9 mouse cellular contexts compared by ENCODE assay signal in the genomic region with DNA sequence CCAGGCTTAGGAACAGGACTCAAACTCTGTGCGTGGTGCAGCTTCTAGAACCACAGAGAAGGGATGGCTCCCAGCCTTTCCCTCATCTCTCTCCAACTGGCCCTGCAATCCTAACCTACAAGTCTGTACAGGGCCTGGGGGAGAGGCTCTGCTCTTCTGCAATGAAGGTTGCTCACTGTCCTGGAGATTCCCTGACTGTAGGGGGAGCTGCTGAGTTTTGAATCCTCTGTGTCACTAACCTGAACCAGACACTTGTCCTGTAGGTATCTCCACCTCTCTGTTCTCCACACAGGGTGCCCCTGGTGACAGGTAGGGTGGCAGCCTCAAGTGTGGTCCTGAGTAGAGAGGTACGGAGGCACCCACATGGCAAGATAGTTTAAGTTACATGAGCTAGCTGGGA. TPM values are rescaled to one million over a fixed set of nuclear protein-coding genes. Genes with fewer than 3 reads are reported as not detected.
DNase-seq lines count a peak whose midpoint lies in the region; ATAC-seq and TF ChIP-seq lines count a peak whose summit lies in the region.
"Had no signal": no experiment of that assay in that cellular context is flagged by ENCODE, and none has a peak within 500 bp of the region (broad histone marks: within the 10 kb centered on the region; RNA-seq: fewer than 3 reads in every experiment).

No protein-coding gene starts in this region.

- no peak overlapping the region for H3K27ac ChIP-seq in midbrain, embryonic 13.5 days
- H3K27ac ChIP-seq: embryonic facial prominence, embryonic 15.5 days had no signal

- DNase-seq in lung, adult 2 months = no peak
- DNase-seq in lung, postnatal 4 days = no peak
- DNase-seq in brain, adult 2 months (ENCODE audit: low read depth, low spot score) = peak; percentile 12
- DNase-seq in adrenal gland, adult 2 months = no peak

- H3K4me3 ChIP-seq in lung, adult 2 months (replicated peaks; ENCODE audit: extremely low read depth, low read depth, low read length) = no peak overlapping the region
- H3K4me3 ChIP-seq in E14TG2a.4 (replicated peaks; ENCODE audit: low read length) = peak overlapping the region; percentile 39
- H3K4me3 ChIP-seq in midbrain, embryonic 13.5 days (replicated peaks) = no peak overlapping the region
- H3K4me3 ChIP-seq: embryonic facial prominence, embryonic 15.5 days; liver, embryonic 15.5 days had no signal

- H3K9me3 ChIP-seq in E14TG2a.4 (ENCODE audit: low read length) = no peaks in the 10 kb centered on the region
- no peaks in the 10 kb centered on the region for H3K9me3 ChIP-seq in midbrain, embryonic 13.5 days
- H3K9me3 ChIP-seq: embryonic facial prominence, embryonic 15.5 days; liver, embryonic 15.5 days had no signal

- no peak overlapping the region for H3K4me2 ChIP-seq in midbrain, embryonic 13.5 days (replicated peaks)
- H3K4me2 ChIP-seq: embryonic facial prominence, embryonic 15.5 days; liver, embryonic 15.5 days had no signal

- H3K4me1 ChIP-seq in lung, adult 2 months (ENCODE audit: control insufficient read depth, insufficient read depth, low read length) = no peaks in the 10 kb centered on the region
- peaks cover 61% of the 10 kb centered on the region for H3K4me1 ChIP-seq in E14TG2a.4 (replicated peaks; ENCODE audit: low read depth, low read length)
- H3K4me1 ChIP-seq in midbrain, embryonic 13.5 days (replicated peaks) = no peaks in the 10 kb centered on the region

- H3K9ac ChIP-seq in midbrain, embryonic 13.5 days (replicated peaks) = no peak overlapping the region
- H3K9ac ChIP-seq: embryonic facial prominence, embryonic 15.5 days; liver, embryonic 15.5 days had no signal

- H3K36me3 ChIP-seq in E14TG2a.4 (ENCODE audit: insufficient read depth, low read length) = peaks cover under 1% of the 10 kb centered on the region; the same call in 1 of the 2 replicates
- H3K36me3 ChIP-seq in midbrain, embryonic 13.5 days = no peaks in the 10 kb centered on the region
- H3K36me3 ChIP-seq: embryonic facial prominence, embryonic 15.5 days; liver, embryonic 15.5 days had no signal

- no peak for TF ChIP-seq POLR2A in lung, adult 2 months (IDR thresholded peaks at IDR 0.05; ENCODE audit: borderline replicate concordance, extremely low read depth, low read depth, low read length)

- 71% methylated on average over 2 of the region's 2 CpGs for WGBS in lung, adult 2 months
- WGBS in midbrain, embryonic 13.5 days = 80% methylated on average over 2 of the region's 2 CpGs

- H3K27me3 ChIP-seq in E14TG2a.4 (ENCODE audit: insufficient read depth, low read length) = no peaks in the 10 kb centered on the region
- no peaks in the 10 kb centered on the region for H3K27me3 ChIP-seq in midbrain, embryonic 13.5 days
- H3K27me3 ChIP-seq: embryonic facial prominence, embryonic 15.5 days had no signal

- ATAC-seq in megakaryocyte-erythroid progenitor cell, adult 5-6 weeks (replicated peaks; ENCODE audit: low FRiP score, low TSS enrichment, poor library complexity, severe bottlenecking) = peak; percentile 76
- no peak for ATAC-seq in midbrain, embryonic 13.5 days

- TF ChIP-seq CTCF in lung, adult 2 months (IDR thresholded peaks at IDR 0.05; ENCODE audit: insufficient read depth, low read length) = 0 out of 2 replicates have a peak, but pooled peaks have one; percentile 5
- TF ChIP-seq CTCF in E14TG2a.4 (conservative IDR thresholded peaks at IDR 0.05; ENCODE audit: low read length) = peak; percentile 46

RNA-seq across cellular contexts. Expression of a gene that starts 38.3 kb away (rescaled TPM):
- 70.4 and 81.7 TPM in 2 replicates for polyA plus RNA-seq in lung, adult 2 months (2012; rRNA removed)
- 22.5 and 26.6 TPM in 2 replicates for total RNA-seq in megakaryocyte-erythroid progenitor cell, adult 5-6 weeks (2014; fragmentation: Nextera tagmentation)
- total RNA-seq in megakaryocyte-erythroid progenitor cell, adult 5-6 weeks (2017) = 4.8 and 10.8 TPM in 2 replicates
- 10 to 100 TPM; 52.8 to 66.0 TPM for total RNA-seq in adrenal gland, adult 2 months (2021)
- 135 and 238 TPM in 2 replicates for polyA plus RNA-seq in adrenal gland, adult 2 months (2012; rRNA removed)
- 0.93 and 1.8 TPM in 2 replicates for polyA plus RNA-seq in midbrain, embryonic 13.5 days (2015; fragmentation: Nextera tagmentation; extraction: Ambion mirVana)

RNA-seq across cellular contexts. Expression of a gene that starts 40.2 kb away (rescaled TPM):
- 116 and 142 TPM in 2 replicates for polyA plus RNA-seq in lung, adult 2 months (2012; rRNA removed)
- 4.5 TPM in 1 of 2 replicates, not detected in the other for total RNA-seq in megakaryocyte-erythroid progenitor cell, adult 5-6 weeks (2014; fragmentation: Nextera tagmentation)
- total RNA-seq in megakaryocyte-erythroid progenitor cell, adult 5-6 weeks (2017) = 0.57 TPM in 1 of 2 replicates, not detected in the other
- 100 to 1,000 TPM; 209 to 314 TPM for total RNA-seq in adrenal gland, adult 2 months (2021)
- polyA plus RNA-seq in adrenal gland, adult 2 months (2012; rRNA removed) = 112 and 140 TPM in 2 replicates
- 2.0 and 2.6 TPM in 2 replicates for polyA plus RNA-seq in midbrain, embryonic 13.5 days (2015; fragmentation: Nextera tagmentation; extraction: Ambion mirVana)

RNA-seq across cellular contexts. Expression of a gene that starts 45.6 kb away (rescaled TPM):
- 11.4 and 11.5 TPM in 2 replicates for polyA plus RNA-seq in lung, adult 2 months (2012; rRNA removed)
- 6.4 and 11.9 TPM in 2 replicates for total RNA-seq in megakaryocyte-erythroid progenitor cell, adult 5-6 weeks (2014; fragmentation: Nextera tagmentation)
- total RNA-seq in megakaryocyte-erythroid progenitor cell, adult 5-6 weeks (2017) = 3.4 TPM in 1 of 2 replicates, not detected in the other
- total RNA-seq in adrenal gland, adult 2 months (2021) = 10 to 100 TPM in 1 of 2 experiments, 1 to 10 TPM in 1; 2.0 to 11.3 TPM
- 34.2 and 35.6 TPM in 2 replicates for polyA plus RNA-seq in adrenal gland, adult 2 months (2012; rRNA removed)
- polyA plus RNA-seq in midbrain, embryonic 13.5 days (2015; fragmentation: Nextera tagmentation; extraction: Ambion mirVana) = 0.31 TPM in 1 of 2 replicates, not detected in the other

Comparison
In these comparisons a context has a peak if more than half of its experiments do, and no peak if none do; other contexts are left out.
1. RNA of a gene that starts 38.3 kb away (polyA plus RNA-seq): 135 to 238 TPM in adrenal gland, adult 2 months and 70.4 to 81.7 TPM in lung, adult 2 months; 0.93 to 1.8 TPM in midbrain, embryonic 13.5 days; every median in the first group is over 10 times any median in the second.
2. RNA of a gene that starts 40.2 kb away (polyA plus RNA-seq): 116 to 142 TPM in lung, adult 2 months and 112 to 140 TPM in adrenal gland, adult 2 months; 2.0 to 2.6 TPM in midbrain, embryonic 13.5 days; every median in the first group is over 10 times any median in the second.